Mouse (Mus musculus): ENCODE measurements around the gene Uqcc3.

GRCm38 (mm10) chr19:8842961-8843360 is 37.8 kb downstream of the Uqcc3 start:
- TF ChIP-seq CTCF (IDR thresholded peaks at IDR 0.05; ENCODE audit: insufficient read depth, low read length) (no peak), POLR2A (IDR thresholded peaks at IDR 0.05; ENCODE audit: borderline replicate concordance, extremely low read depth, low read depth, low read length) (no peak)

Data from lung, adult 2 months (tissue).